Mouse (Mus musculus): Measurements from ENCODE around the gene Tada2a. TPM values are rescaled to one million over a fixed set of nuclear protein-coding genes. Genes with fewer than 3 reads are reported as not detected.
A peak's percentile ranks its signal among the peaks of the same experiment; 100 is the strongest.

Gene Tada2a
- total and polyA plus RNA-seq, 2 experiments = 3.1 to 4.3 TPM

- TF ChIP-seq POLR2A (IDR thresholded peaks at IDR 0.05; ENCODE audit: extremely low read depth, insufficient read depth, low read length) = no peak
- no peak for TF ChIP-seq CTCF (IDR thresholded peaks at IDR 0.05; ENCODE audit: low read depth, low read length)
- no peak for DNase-seq (ENCODE audit: extremely low read depth, low read depth, low spot score)
- Histone ChIP-seq H3K79me2 (ENCODE audit: control insufficient read depth, insufficient read depth, low read length) (no peaks in the 10 kb centered on the region), H3K9ac (ENCODE audit: low read depth, low read length) (no peak overlapping the region), H3K4me1 (ENCODE audit: control insufficient read depth, insufficient read depth, low read length) (no peaks in the 10 kb centered on the region), H3K36me3 (ENCODE audit: control insufficient read depth, insufficient read depth, low read length) (peaks cover 4% of the 10 kb centered on the region; the same call in 1 of the 2 replicates), H3K4me3 (ENCODE audit: insufficient read depth, low read depth, low read length) (no peak overlapping the region), H3K27ac (replicated peaks; ENCODE audit: insufficient read depth, low read depth, low read length) (no peak overlapping the region), H3K27me3 (ENCODE audit: control insufficient read depth, insufficient read depth, low read length) (no peaks in the 10 kb centered on the region)
- WGBS = 66% methylated on average over 4 of the region's 4 CpGs
Observed at GRCm38 (mm10) chr11:84047270-84047669, 82.1 kb downstream of the Tada2a start.

- WGBS = 28% methylated on average over 1 of the region's 1 CpGs
- TF ChIP-seq CTCF (IDR thresholded peaks at IDR 0.05; ENCODE audit: low read depth, low read length) = no peak
- no peak for TF ChIP-seq POLR2A (IDR thresholded peaks at IDR 0.05; ENCODE audit: extremely low read depth, insufficient read depth, low read length)
- H3K4me1 ChIP-seq (ENCODE audit: control insufficient read depth, insufficient read depth, low read length) = no peaks in the 10 kb centered on the region
- no peaks in the 10 kb centered on the region for H3K27me3 ChIP-seq (ENCODE audit: control insufficient read depth, insufficient read depth, low read length)
- no peak overlapping the region for H3K27ac ChIP-seq (replicated peaks; ENCODE audit: insufficient read depth, low read depth, low read length)
- H3K9ac ChIP-seq (ENCODE audit: low read depth, low read length) = no peak overlapping the region
- H3K79me2 ChIP-seq (ENCODE audit: control insufficient read depth, insufficient read depth, low read length) = no peaks in the 10 kb centered on the region
- H3K36me3 ChIP-seq (ENCODE audit: control insufficient read depth, insufficient read depth, low read length) = peaks cover 17% of the 10 kb centered on the region
- no peak overlapping the region for H3K4me3 ChIP-seq (ENCODE audit: insufficient read depth, low read depth, low read length)
- DNase-seq (ENCODE audit: extremely low read depth, low read depth, low spot score) = no peak
Observed at GRCm38 (mm10) chr11:84044988-84045387, 84.4 kb downstream of the Tada2a start.

GRCm38 (mm10) chr11:84042808-84043762 lies 86.3 kb downstream of the Tada2a start:
- no peak for DNase-seq (ENCODE audit: extremely low read depth, low read depth, low spot score)
- WGBS = 89% methylated on average over 14 of the region's 14 CpGs
- H3K4me1 ChIP-seq (ENCODE audit: control insufficient read depth, insufficient read depth, low read length) = no peaks in the 10 kb centered on the region
- no peak overlapping the region for H3K4me3 ChIP-seq (ENCODE audit: insufficient read depth, low read depth, low read length)
- H3K27me3 ChIP-seq (ENCODE audit: control insufficient read depth, insufficient read depth, low read length) = no peaks in the 10 kb centered on the region
- H3K36me3 ChIP-seq (ENCODE audit: control insufficient read depth, insufficient read depth, low read length) = peaks cover 24% of the 10 kb centered on the region
- no peak for TF ChIP-seq POLR2A (IDR thresholded peaks at IDR 0.05; ENCODE audit: extremely low read depth, insufficient read depth, low read length)
- H3K9ac ChIP-seq (ENCODE audit: low read depth, low read length) = no peak overlapping the region
- no peaks in the 10 kb centered on the region for H3K79me2 ChIP-seq (ENCODE audit: control insufficient read depth, insufficient read depth, low read length)
- no peak overlapping the region for H3K27ac ChIP-seq (replicated peaks; ENCODE audit: insufficient read depth, low read depth, low read length)

GRCm38 (mm10) chr11:84040621-84041020 lies 88.8 kb downstream of the Tada2a start:
- TF ChIP-seq POLR2A (IDR thresholded peaks at IDR 0.05; ENCODE audit: extremely low read depth, insufficient read depth, low read length) (no peak), CTCF (IDR thresholded peaks at IDR 0.05; ENCODE audit: low read depth, low read length) (no peak)
- DNase-seq (ENCODE audit: extremely low read depth, low read depth, low spot score) = no peak
- Histone ChIP-seq H3K79me2 (ENCODE audit: control insufficient read depth, insufficient read depth, low read length) (no peaks in the 10 kb centered on the region), H3K4me3 (ENCODE audit: insufficient read depth, low read depth, low read length) (no peak overlapping the region), H3K27me3 (ENCODE audit: control insufficient read depth, insufficient read depth, low read length) (no peaks in the 10 kb centered on the region), H3K4me1 (ENCODE audit: control insufficient read depth, insufficient read depth, low read length) (no peaks in the 10 kb centered on the region), H3K36me3 (ENCODE audit: control insufficient read depth, insufficient read depth, low read length) (peaks cover 24% of the 10 kb centered on the region), H3K27ac (replicated peaks; ENCODE audit: insufficient read depth, low read depth, low read length) (no peak overlapping the region), H3K9ac (ENCODE audit: low read depth, low read length) (no peak overlapping the region)
- 87% methylated on average over 6 of the region's 6 CpGs for WGBS

GRCm38 (mm10) chr11:84033671-84034070 lies 95.7 kb downstream of the Tada2a start:
- WGBS = 24% methylated on average over 5 of the region's 5 CpGs
- H3K4me3 ChIP-seq (ENCODE audit: insufficient read depth, low read depth, low read length) = no peak overlapping the region
- H3K27ac ChIP-seq (replicated peaks; ENCODE audit: insufficient read depth, low read depth, low read length) = no peak overlapping the region
- peak; percentile 86 for DNase-seq (ENCODE audit: extremely low read depth, low read depth, low spot score)
- H3K9ac ChIP-seq (ENCODE audit: low read depth, low read length) = no peak overlapping the region
- no peaks in the 10 kb centered on the region; the same call in 1 of the 2 replicates for H3K36me3 ChIP-seq (ENCODE audit: control insufficient read depth, insufficient read depth, low read length)
- H3K79me2 ChIP-seq (ENCODE audit: control insufficient read depth, insufficient read depth, low read length) = no peaks in the 10 kb centered on the region; the same call in 1 of the 2 replicates
- no peak for TF ChIP-seq POLR2A (IDR thresholded peaks at IDR 0.05; ENCODE audit: extremely low read depth, insufficient read depth, low read length)
- TF ChIP-seq CTCF (IDR thresholded peaks at IDR 0.05; ENCODE audit: low read depth, low read length) = no peak
- H3K4me1 ChIP-seq (ENCODE audit: control insufficient read depth, insufficient read depth, low read length) = peaks cover 19% of the 10 kb centered on the region
- H3K27me3 ChIP-seq (ENCODE audit: control insufficient read depth, insufficient read depth, low read length) = no peaks in the 10 kb centered on the region

- Histone ChIP-seq H3K79me2 (ENCODE audit: control insufficient read depth, insufficient read depth, low read length) (no peaks in the 10 kb centered on the region; the same call in 1 of the 2 replicates), H3K27ac (replicated peaks; ENCODE audit: insufficient read depth, low read depth, low read length) (no peak overlapping the region), H3K4me3 (ENCODE audit: insufficient read depth, low read depth, low read length) (no peak overlapping the region), H3K36me3 (ENCODE audit: control insufficient read depth, insufficient read depth, low read length) (no peaks in the 10 kb centered on the region; the same call in 1 of the 2 replicates), H3K9ac (ENCODE audit: low read depth, low read length) (no peak overlapping the region), H3K4me1 (ENCODE audit: control insufficient read depth, insufficient read depth, low read length) (peaks cover 27% of the 10 kb centered on the region), H3K27me3 (ENCODE audit: control insufficient read depth, insufficient read depth, low read length) (no peaks in the 10 kb centered on the region)
- WGBS = 83% methylated on average over 5 of the region's 5 CpGs
- no peak for TF ChIP-seq POLR2A (IDR thresholded peaks at IDR 0.05; ENCODE audit: extremely low read depth, insufficient read depth, low read length)
- no peak for TF ChIP-seq CTCF (IDR thresholded peaks at IDR 0.05; ENCODE audit: low read depth, low read length)
- DNase-seq (ENCODE audit: extremely low read depth, low read depth, low spot score) = no peak
Observed at GRCm38 (mm10) chr11:84032559-84032958, 96.8 kb downstream of the Tada2a start.
